ENCODE assay signal across 16 mouse cellular contexts in the genomic region with DNA sequence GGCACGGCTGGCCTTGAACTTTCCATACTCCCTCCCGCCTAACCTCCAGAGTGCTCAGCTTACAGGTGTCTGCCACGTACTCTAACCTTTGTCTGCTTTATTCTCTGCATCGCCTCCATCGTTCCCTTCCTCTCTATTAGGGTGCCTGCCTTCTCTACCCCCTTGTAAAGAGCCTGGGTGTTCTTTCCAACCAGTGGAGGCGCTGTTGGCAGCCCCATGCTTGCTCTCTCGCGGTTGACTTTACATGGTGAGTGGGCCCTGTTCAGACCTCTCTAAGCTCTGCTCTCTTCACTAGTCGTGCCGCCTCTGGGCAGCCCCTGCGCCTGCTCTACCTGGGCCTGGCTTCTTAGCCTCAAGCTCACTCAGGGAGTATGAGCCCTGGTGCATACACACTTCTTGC.
DNase-seq lines count a peak whose midpoint lies in the region; ATAC-seq lines count a peak whose summit lies in the region.
"Had no signal": no experiment of that assay in that cellular context is flagged by ENCODE, and none has a peak within 500 bp of the region (broad histone marks: within the 10 kb centered on the region; RNA-seq: fewer than 3 reads in every experiment).

No protein-coding gene starts in this region.

- intact Hi-C loops in left cerebral cortex, postnatal 4 days (cut with DNase I) = no loop called here

- H3K36me3 ChIP-seq in forebrain, embryonic 15.5 days = no peaks in the 10 kb centered on the region
- no peaks in the 10 kb centered on the region for H3K36me3 ChIP-seq in forebrain, embryonic 16.5 days (ENCODE audit: control insufficient read depth, insufficient read depth)
- no peaks in the 10 kb centered on the region for H3K36me3 ChIP-seq in embryonic facial prominence, embryonic 11.5 days (replicated peaks; ENCODE audit: control insufficient read depth, insufficient read depth, low read depth, low read length)
- H3K36me3 ChIP-seq: kidney, embryonic 15.5 days; limb, embryonic 12.5 days had no signal

- peak overlapping the region; percentile 7; the same call in 1 of the 2 replicates for H3K27ac ChIP-seq in forebrain, embryonic 15.5 days (replicated peaks)
- no peak overlapping the region for H3K27ac ChIP-seq in forebrain, embryonic 16.5 days (ENCODE audit: low read length)
- H3K27ac ChIP-seq in embryonic facial prominence, embryonic 11.5 days (replicated peaks; ENCODE audit: low read depth, low read length) = no peak overlapping the region
- H3K27ac ChIP-seq: gastrocnemius, adult 2 months; heart, adult 2 months; kidney, embryonic 15.5 days; limb, embryonic 12.5 days had no signal

- peaks cover 44% of the 10 kb centered on the region for H3K4me1 ChIP-seq in forebrain, embryonic 15.5 days
- H3K4me1 ChIP-seq in forebrain, embryonic 16.5 days (replicated peaks; ENCODE audit: control insufficient read depth, insufficient read depth, low read length) = peaks cover 30% of the 10 kb centered on the region
- H3K4me1 ChIP-seq in embryonic facial prominence, embryonic 11.5 days (ENCODE audit: control insufficient read depth, insufficient read depth, low read length) = no peaks in the 10 kb centered on the region
- H3K4me1 ChIP-seq: kidney, embryonic 15.5 days; limb, embryonic 12.5 days had no signal

- ATAC-seq in forebrain, embryonic 15.5 days (replicated peaks) = no peak
- ATAC-seq in forebrain, embryonic 16.5 days = no peak; the same call in 1 of the 2 replicates
- no peak for ATAC-seq in embryonic facial prominence, embryonic 11.5 days (replicated peaks; ENCODE audit: insufficient number of reproducible peaks, low FRiP score, low TSS enrichment, low read depth)
- ATAC-seq: liver, postnatal 0 days had no signal

- no peak overlapping the region for H3K4me2 ChIP-seq in forebrain, embryonic 15.5 days (replicated peaks)
- no peak overlapping the region for H3K4me2 ChIP-seq in forebrain, embryonic 16.5 days (ENCODE audit: low read length)
- no peak overlapping the region for H3K4me2 ChIP-seq in embryonic facial prominence, embryonic 11.5 days (ENCODE audit: low read depth, low read length)
- H3K4me2 ChIP-seq: kidney, embryonic 15.5 days; limb, embryonic 12.5 days had no signal

- H3K4me3 ChIP-seq in forebrain, embryonic 15.5 days = no peak overlapping the region
- H3K4me3 ChIP-seq in forebrain, embryonic 16.5 days (replicated peaks; ENCODE audit: low read length) = no peak overlapping the region
- no peak overlapping the region for H3K4me3 ChIP-seq in embryonic facial prominence, embryonic 11.5 days (ENCODE audit: low read depth, low read length)
- H3K4me3 ChIP-seq: gastrocnemius, adult 2 months; heart, adult 2 months; kidney, embryonic 15.5 days; limb, embryonic 12.5 days had no signal

- H3K27me3 ChIP-seq in forebrain, embryonic 15.5 days = no peaks in the 10 kb centered on the region
- no peaks in the 10 kb centered on the region for H3K27me3 ChIP-seq in forebrain, embryonic 16.5 days (replicated peaks; ENCODE audit: control insufficient read depth, insufficient read depth, low read length)
- H3K27me3 ChIP-seq in embryonic facial prominence, embryonic 11.5 days (ENCODE audit: control insufficient read depth, insufficient read depth, low read length) = no peaks in the 10 kb centered on the region
- H3K27me3 ChIP-seq: kidney, embryonic 15.5 days had no signal

- DNase-seq in left cerebral cortex, postnatal 4 days = peak; percentile 11
- DNase-seq in left cerebral cortex, adult 18-20 months (ENCODE audit: low spot score in 2 of 2) = no peak
- peak; percentile 84 for DNase-seq in ES-CJ7 (ENCODE audit: low read depth, low spot score)
- DNase-seq in embryonic facial prominence, embryonic 11.5 days (ENCODE audit: low spot score) = peak; percentile 41
- DNase-seq in frontal cortex, postnatal 36 days (ENCODE audit: low spot score in 2 of 2) = no peak
- no peak for DNase-seq in adrenal gland, postnatal 14 days
- DNase-seq: cerebellum, adult 11-12 months; gastrocnemius, adult 2 months; heart, adult 2 months; heart, postnatal 10 days; layer of hippocampus, adult 9-11 months; liver, postnatal 0 days had no signal

- WGBS in forebrain, embryonic 15.5 days = 34% methylated on average over 11 of the region's 11 CpGs
- 40% methylated on average over 11 of the region's 11 CpGs for WGBS in forebrain, embryonic 16.5 days
- WGBS in embryonic facial prominence, embryonic 11.5 days = 32% methylated on average over 11 of the region's 11 CpGs

- H3K9me3 ChIP-seq in forebrain, embryonic 15.5 days = no peaks in the 10 kb centered on the region
- H3K9me3 ChIP-seq in forebrain, embryonic 16.5 days (ENCODE audit: control insufficient read depth, low read length) = no peaks in the 10 kb centered on the region
- no peaks in the 10 kb centered on the region for H3K9me3 ChIP-seq in embryonic facial prominence, embryonic 11.5 days (replicated peaks; ENCODE audit: control insufficient read depth, low read length)
- H3K9me3 ChIP-seq: kidney, embryonic 15.5 days; limb, embryonic 12.5 days had no signal

- no peak overlapping the region for H3K9ac ChIP-seq in forebrain, embryonic 15.5 days (replicated peaks)
- no peak overlapping the region for H3K9ac ChIP-seq in forebrain, embryonic 16.5 days (replicated peaks; ENCODE audit: low read depth, low read length)
- H3K9ac ChIP-seq in embryonic facial prominence, embryonic 11.5 days (replicated peaks; ENCODE audit: low read length) = no peak overlapping the region
- H3K9ac ChIP-seq: kidney, embryonic 15.5 days; limb, embryonic 12.5 days; liver, postnatal 0 days had no signal

Comparison
In these comparisons a context has a peak if more than half of its experiments do, and no peak if none do; other contexts are left out.
1. DNase-seq: peak in left cerebral cortex, postnatal 4 days (single experiment), ES-CJ7 (single experiment) and embryonic facial prominence, embryonic 11.5 days (single experiment); none in left cerebral cortex, adult 18-20 months (0 of 2), frontal cortex, postnatal 36 days (0 of 2) and adrenal gland, postnatal 14 days (single experiment).